Mouse (Mus musculus) heart, postnatal 25 days (tissue): ENCODE measurements around the gene Il15ra. TPM values are rescaled to one million over a fixed set of nuclear protein-coding genes. Genes with fewer than 3 reads are reported as not detected.
"Not testable (repeated sequence)": the region's sequence is repeated elsewhere in the genome, so short reads cannot be mapped to it uniquely, and the experiment has no call there.

Experiments used
- DNase-seq: peaks from one replicate; pipeline ENCODE4 v3.0.0; 2022; ENCODE audit warnings: low spot score
- intact Hi-C: fragments of 180-260 bp; cut with DNase I; formaldehyde crosslinking; loops from one replicate; pipeline ENCODE4 v1.15.1; 2025
- total RNA-seq, 2 experiments: library from RNA; stranded (reverse); gene quantifications; 2 replicates each; pipeline ENCODE4 v1.2.3; 2021

The Il15ra gene
- total RNA-seq, 2 experiments from 2014 or later: 28.6 to 37.3 TPM

- intact Hi-C loops: loop anchor here (5.0 kb wide), 2 partner anchors 71 to 104 kb away; partner anchors contain the start of genes Ankrd16, Fbh1 and Rbm17
Measured at GRCm38 (mm10) chr2:11706030-11706745, 1.1 kb downstream of the Il15ra start.

GRCm38 (mm10) chr2:11706746-11707065 is 1.6 kb downstream of the Il15ra start:
- peak; percentile 9 for DNase-seq
- intact Hi-C loops: loop anchor here (5.0 kb wide), 2 partner anchors 71 to 104 kb away; partner anchors contain the start of genes Ankrd16, Fbh1 and Rbm17

More at GRCm38 (mm10) chr2:11706030-11706745, 1.1 kb downstream of the Il15ra start:
- DNase-seq: no peak

GRCm38 (mm10) chr2:11708538-11708937 is 3.4 kb downstream of the Il15ra start:
- intact Hi-C loops: loop anchor here (5.0 kb wide), 2 partner anchors 69 to 106 kb away; partner anchors contain the start of genes Ankrd16, Fbh1 and Rbm17
- no peak for DNase-seq

- DNase-seq, intact Hi-C loops: not testable (repeated sequence)
Measured at GRCm38 (mm10) chr2:11710101-11710500, 5.0 kb downstream of the Il15ra start.

- no peak for DNase-seq
Measured at GRCm38 (mm10) chr2:11712483-11712990, 7.4 kb downstream of the Il15ra start.

GRCm38 (mm10) chr2:11713021-11713420 is 7.9 kb downstream of the Il15ra start:
- DNase-seq: no peak
- intact Hi-C loops: no loop called here

More at GRCm38 (mm10) chr2:11712483-11712990, 7.4 kb downstream of the Il15ra start:
- intact Hi-C loops: no loop called here

GRCm38 (mm10) chr2:11714535-11714934 is 9.4 kb downstream of the Il15ra start:
- no peak for DNase-seq
- intact Hi-C loops: no loop called here

GRCm38 (mm10) chr2:11718573-11718972 is 13.5 kb downstream of the Il15ra start:
- intact Hi-C loops: no loop called here
- no peak for DNase-seq

GRCm38 (mm10) chr2:11722564-11722963 is 17.5 kb downstream of the Il15ra start:
- intact Hi-C loops: loop anchor here (5.0 kb wide), 1 partner anchor 50 kb away; no protein-coding TSS in a partner anchor

GRCm38 (mm10) chr2:11727574-11727973 is 22.5 kb downstream of the Il15ra start:
- DNase-seq: no peak
- intact Hi-C loops: no loop called here

More at GRCm38 (mm10) chr2:11722564-11722963, 17.5 kb downstream of the Il15ra start:
- no peak for DNase-seq

GRCm38 (mm10) chr2:11729091-11729490 is 24.0 kb downstream of the Il15ra start:
- DNase-seq: no peak
- intact Hi-C loops: no loop called here

GRCm38 (mm10) chr2:11732978-11733377 is 27.9 kb downstream of the Il15ra start:
- DNase-seq: no peak
- intact Hi-C loops: no loop called here

GRCm38 (mm10) chr2:11735853-11736252 is 30.8 kb downstream of the Il15ra start:
- intact Hi-C loops: no loop called here
- DNase-seq: no peak

- no peak for DNase-seq
- intact Hi-C loops: no loop called here
Measured at GRCm38 (mm10) chr2:11738794-11739193, 33.7 kb downstream of the Il15ra start.

GRCm38 (mm10) chr2:11739516-11740051 is 34.5 kb downstream of the Il15ra start:
- intact Hi-C loops: no loop called here
- DNase-seq: no peak

- intact Hi-C loops: no loop called here
- no peak for DNase-seq
Measured at GRCm38 (mm10) chr2:11762541-11762940, 57.5 kb downstream of the Il15ra start.

- intact Hi-C loops: no loop called here
- DNase-seq: no peak
Measured at GRCm38 (mm10) chr2:11765694-11766093, 60.6 kb downstream of the Il15ra start.

GRCm38 (mm10) chr2:11766485-11767160 is 61.5 kb downstream of the Il15ra start:
- intact Hi-C loops: no loop called here
- DNase-seq: no peak

- DNase-seq: no peak
Measured at GRCm38 (mm10) chr2:11767161-11767545, 62.1 kb downstream of the Il15ra start.

GRCm38 (mm10) chr2:11771701-11772100 is 66.6 kb downstream of the Il15ra start:
- intact Hi-C loops: loop anchor here (5.0 kb wide), 1 partner anchor 49 kb away; no protein-coding TSS in a partner anchor
- DNase-seq: no peak

More at GRCm38 (mm10) chr2:11767161-11767545, 62.1 kb downstream of the Il15ra start:
- intact Hi-C loops: no loop called here
